Mouse (Mus musculus): ENCODE results near the gene Vmn1r158. TPM values are rescaled to one million over a fixed set of nuclear protein-coding genes. Genes with fewer than 3 reads are reported as not detected.
"Not testable (repeated sequence)": the region's sequence is repeated elsewhere in the genome, so short reads cannot be mapped to it uniquely, and the experiment has no call there.

Gene Vmn1r158
- not detected in 2 replicates for polyA plus RNA-seq (2012; ENCODE audit: insufficient read depth, insufficient read length, missing spikeins)

DNA sequence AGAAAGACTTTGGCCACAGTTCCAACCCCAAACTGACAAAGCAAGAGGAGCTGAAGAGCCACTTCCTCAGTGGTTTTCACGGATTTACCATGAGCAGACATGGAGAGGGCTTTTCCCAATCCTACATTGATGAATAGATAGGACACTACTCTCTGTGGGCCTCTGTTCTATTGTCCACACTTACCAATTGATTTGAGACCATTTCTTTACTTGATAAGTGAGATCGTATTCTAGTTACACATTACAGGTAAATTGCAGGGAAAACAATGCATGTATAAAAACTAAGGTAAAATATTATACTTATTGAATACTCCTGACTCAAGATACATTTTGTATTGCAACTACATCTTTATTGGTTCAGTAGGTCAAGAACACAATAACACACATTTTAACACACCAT lies at the start of gene Vmn1r158:
Gene Vmn1r158 (minus strand): TSS at position 101 of the 400 bp plus-strand sequence.
- H3K4me3 ChIP-seq (ENCODE audit: insufficient read depth, low read depth, low read length); H3K27ac ChIP-seq (replicated peaks; ENCODE audit: low read depth, low read length); H3K4me1 ChIP-seq (ENCODE audit: control insufficient read depth, insufficient read depth, insufficient read length, low read length): not testable (repeated sequence)

DNA sequence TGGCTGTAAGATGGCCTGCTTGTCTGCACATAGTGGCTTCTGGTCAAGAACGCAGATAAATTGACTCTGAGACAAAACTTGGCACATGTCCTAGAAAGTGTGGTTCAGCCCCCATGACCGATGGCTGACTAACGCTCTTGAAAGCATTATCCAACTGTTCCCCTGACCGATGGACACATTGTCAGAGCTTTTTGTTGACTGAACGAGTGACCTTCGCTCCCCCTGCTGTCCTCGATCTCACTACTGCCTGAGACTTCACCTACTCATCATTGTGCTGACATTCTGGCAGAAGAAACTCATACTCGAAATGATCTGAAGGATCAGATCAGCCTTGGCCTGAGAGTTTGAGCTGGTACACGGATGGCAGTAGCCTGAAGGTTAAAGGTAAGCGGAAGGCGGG lies 14.6 kb downstream of the Vmn1r158 start:
- H3K4me1 ChIP-seq (ENCODE audit: control insufficient read depth, insufficient read depth, insufficient read length, low read length); H3K4me3 ChIP-seq (ENCODE audit: insufficient read depth, low read depth, low read length); H3K27ac ChIP-seq (replicated peaks; ENCODE audit: low read depth, low read length): not testable (repeated sequence)

DNA sequence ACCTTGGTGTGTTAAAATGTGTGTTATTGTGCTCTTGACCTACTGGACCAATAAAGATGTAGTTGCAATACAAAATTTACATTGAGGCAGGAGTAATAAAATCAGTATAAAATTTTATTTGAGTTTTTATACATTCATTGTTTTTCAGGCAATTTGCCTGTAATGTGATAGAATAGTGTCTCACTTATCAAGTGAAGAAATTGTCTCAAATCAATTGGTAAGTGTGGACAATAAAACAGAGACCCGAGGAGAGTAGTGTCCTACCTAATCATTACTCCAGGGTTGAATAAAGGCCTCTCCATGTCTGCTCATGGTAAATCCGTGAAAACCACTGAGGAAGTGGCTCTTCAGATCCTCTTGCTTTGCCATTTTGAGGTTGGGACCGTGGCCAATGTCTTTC lies 29.2 kb downstream of the Vmn1r158 start, which contains the start of gene Vmn1r157:
Gene Vmn1r157 (plus strand): TSS at position 301 of the 400 bp plus-strand sequence.
- not testable (repeated sequence) for H3K27ac ChIP-seq (replicated peaks; ENCODE audit: low read depth, low read length); H3K4me3 ChIP-seq (ENCODE audit: insufficient read depth, low read depth, low read length); H3K4me1 ChIP-seq (ENCODE audit: control insufficient read depth, insufficient read depth, insufficient read length, low read length)

Other genes with a start within 250 kb of the Vmn1r158 start
- not detected in 2 replicates for gene Gm4201, start 225.4 kb downstream of the Vmn1r158 start, polyA plus RNA-seq (2012; ENCODE audit: insufficient read depth, insufficient read length, missing spikeins)
- not detected in 2 replicates for gene Gm4565, start 202.7 kb downstream of the Vmn1r158 start, polyA plus RNA-seq (2012; ENCODE audit: insufficient read depth, insufficient read length, missing spikeins)
- gene Vmn1r155, start 132.8 kb downstream of the Vmn1r158 start, polyA plus RNA-seq (2012; ENCODE audit: insufficient read depth, insufficient read length, missing spikeins), result not detected in 2 replicates
- gene Gm8693, start 98.5 kb downstream of the Vmn1r158 start, polyA plus RNA-seq (2012; ENCODE audit: insufficient read depth, insufficient read length, missing spikeins), result not detected in 2 replicates
- not detected in 2 replicates for gene Gm4567, start 71.1 kb downstream of the Vmn1r158 start, polyA plus RNA-seq (2012; ENCODE audit: insufficient read depth, insufficient read length, missing spikeins)
- gene Vmn1r157, start 29.1 kb downstream of the Vmn1r158 start, polyA plus RNA-seq (2012; ENCODE audit: insufficient read depth, insufficient read length, missing spikeins), result not detected in 2 replicates
- not detected in 2 replicates for gene Vmn1r159, start 52.8 kb upstream of the Vmn1r158 start, polyA plus RNA-seq (2012; ENCODE audit: insufficient read depth, insufficient read length, missing spikeins)
- not detected in 2 replicates for gene Vmn1r160, start 80.4 kb upstream of the Vmn1r158 start, polyA plus RNA-seq (2012; ENCODE audit: insufficient read depth, insufficient read length, missing spikeins)
- not detected in 2 replicates for gene Gm4214, start 193.9 kb upstream of the Vmn1r158 start, polyA plus RNA-seq (2012; ENCODE audit: insufficient read depth, insufficient read length, missing spikeins)
- gene Gm4216, start 229.1 kb upstream of the Vmn1r158 start, polyA plus RNA-seq (2012; ENCODE audit: insufficient read depth, insufficient read length, missing spikeins), result not detected in 2 replicates